Mouse (Mus musculus) kidney, embryonic 15.5 days (tissue): Measurements from ENCODE around the gene Apobec4. TPM values are rescaled to one million over a fixed set of nuclear protein-coding genes. Genes with fewer than 3 reads are reported as not detected.

ENCODE experiments used
- ATAC-seq: fragments of 200-750 bp; cut with Nextera tagmentation; replicated peaks from 2 replicates; pipeline ENCODE4 v1.8.0; 2017; ENCODE audit warnings: moderate TSS enrichment; ENCODE audit not compliant: low FRiP score
- H3K27ac ChIP-seq: fragments of 300-500 bp; sonication (generic); 2 replicates; pipeline ENCODE4 v1.5.1; 2015; ENCODE audit warnings: mild to moderate bottlenecking, inconsistent platforms
- H3K27me3 ChIP-seq: fragments of 300-500 bp; sonication (generic); 2 replicates; pipeline ENCODE4 v1.6.1; 2015; ENCODE audit warnings: inconsistent platforms
- H3K36me3 ChIP-seq: fragments of 300-500 bp; sonication (generic); 2 replicates; pipeline ENCODE4 v1.6.1; 2015; ENCODE audit warnings: inconsistent platforms
- H3K4me1 ChIP-seq: fragments of 300-500 bp; sonication (generic); 2 replicates; pipeline ENCODE4 v1.6.1; 2015; ENCODE audit warnings: inconsistent platforms
- H3K4me2 ChIP-seq: fragments of 300-500 bp; sonication (generic); 2 replicates; pipeline ENCODE4 v1.6.1; 2015; ENCODE audit warnings: moderate library complexity, mild to moderate bottlenecking, inconsistent platforms
- H3K4me3 ChIP-seq: fragments of 300-500 bp; sonication (generic); replicated peaks from 2 replicates; pipeline ENCODE4 v1.5.1; 2015; ENCODE audit warnings: mild to moderate bottlenecking, inconsistent platforms
- H3K9ac ChIP-seq: fragments of 300-500 bp; sonication (generic); 2 replicates; pipeline ENCODE4 v1.6.1; 2015; ENCODE audit warnings: mild to moderate bottlenecking, inconsistent platforms
- H3K9me3 ChIP-seq: fragments of 300-500 bp; sonication (generic); replicated peaks from 2 replicates; pipeline ENCODE4 v1.6.1; 2016; ENCODE audit warnings: inconsistent platforms
- WGBS: fragments of 180-500 bp; shearing (Covaris S2); methylation state at CpG from one replicate; pipeline ENCODE4 v1.1.7; 2015; ENCODE audit warnings: mixed read lengths; 5-methylcytosine and 5-hydroxymethylcytosine counted together
- polyA plus RNA-seq: library from polyadenylated mRNA; unstranded; fragments of >200 nt; fragmentation: Nextera tagmentation; extraction: Ambion mirVana; gene quantifications from 2 replicates; pipeline ENCODE4 v1.2.1, GENCODE M21; 2015

The Apobec4 gene
- polyA plus RNA-seq, 1 experiment from 2014 or later, result not detected

- H3K27me3 ChIP-seq, result no peaks in the 10 kb centered on the region
- no peak for ATAC-seq
- H3K4me2 ChIP-seq, result no peak overlapping the region
- no peaks in the 10 kb centered on the region for H3K36me3 ChIP-seq
- H3K9me3 ChIP-seq, result no peaks in the 10 kb centered on the region
- H3K9ac ChIP-seq, result no peak overlapping the region
- H3K27ac ChIP-seq, result 0 out of 2 replicates have a peak overlapping the region, but pooled peaks have one; percentile 45
- no peak overlapping the region for H3K4me3 ChIP-seq
- H3K4me1 ChIP-seq, result peaks cover 31% of the 10 kb centered on the region
- 58% methylated on average over 12 of the region's 12 CpGs for WGBS
Observed at GRCm38 (mm10) chr1:152792736-152793494, 42.6 kb downstream of the Apobec4 start.

GRCm38 (mm10) chr1:152793495-152794130 is 43.3 kb downstream of the Apobec4 start:
- Histone ChIP-seq H3K27ac (no peak overlapping the region), H3K4me3 (no peak overlapping the region), H3K9me3 (no peaks in the 10 kb centered on the region), H3K36me3 (no peaks in the 10 kb centered on the region), H3K9ac (no peak overlapping the region), H3K4me2 (no peak overlapping the region), H3K27me3 (no peaks in the 10 kb centered on the region), H3K4me1 (peaks cover 31% of the 10 kb centered on the region)
- no peak for ATAC-seq
- WGBS, result 51% methylated on average over 6 of the region's 6 CpGs

- Histone ChIP-seq H3K36me3 (no peaks in the 10 kb centered on the region), H3K9me3 (no peaks in the 10 kb centered on the region), H3K4me2 (no peak overlapping the region), H3K4me3 (no peak overlapping the region), H3K27me3 (no peaks in the 10 kb centered on the region), H3K9ac (no peak overlapping the region), H3K27ac (no peak overlapping the region), H3K4me1 (peaks cover 46% of the 10 kb centered on the region)
- ATAC-seq, result no peak
- WGBS, result 74% methylated on average over 8 of the region's 8 CpGs
Observed at GRCm38 (mm10) chr1:152795688-152796255, 45.4 kb downstream of the Apobec4 start.

- Histone ChIP-seq H3K36me3 (no peaks in the 10 kb centered on the region), H3K4me3 (no peak overlapping the region), H3K27me3 (no peaks in the 10 kb centered on the region), H3K4me2 (no peak overlapping the region), H3K4me1 (peaks cover 39% of the 10 kb centered on the region), H3K27ac (no peak overlapping the region), H3K9me3 (no peaks in the 10 kb centered on the region), H3K9ac (no peak overlapping the region)
- 86% methylated on average over 8 of the region's 8 CpGs for WGBS
- ATAC-seq, result no peak
Observed at GRCm38 (mm10) chr1:152796683-152797263, 46.4 kb downstream of the Apobec4 start.

- Histone ChIP-seq H3K27ac (no peak overlapping the region), H3K4me3 (no peak overlapping the region), H3K4me1 (peaks cover 34% of the 10 kb centered on the region), H3K36me3 (no peaks in the 10 kb centered on the region), H3K4me2 (no peak overlapping the region), H3K9me3 (no peaks in the 10 kb centered on the region), H3K27me3 (no peaks in the 10 kb centered on the region), H3K9ac (no peak overlapping the region)
- ATAC-seq, result no peak
- WGBS, result 65% methylated on average over 9 of the region's 9 CpGs
Observed at GRCm38 (mm10) chr1:152798125-152798524, 47.8 kb downstream of the Apobec4 start.

GRCm38 (mm10) chr1:152799897-152800296 is 49.5 kb downstream of the Apobec4 start, which contains the start of gene Ncf2:
Gene Ncf2 (plus strand): TSS chr1:152800194.
- Histone ChIP-seq H3K4me1 (peaks cover 30% of the 10 kb centered on the region), H3K27ac (peak within 1 kb of the TSS; percentile 67), H3K36me3 (no peaks in the 10 kb centered on the region), H3K9me3 (no peaks in the 10 kb centered on the region), H3K27me3 (no peaks in the 10 kb centered on the region), H3K4me2 (peak within 1 kb of the TSS; percentile 5; the same call in 1 of the 2 replicates), H3K4me3 (no peak within 1 kb of the TSS), H3K9ac (no peak within 1 kb of the TSS)
- peak; percentile 89 for ATAC-seq
- WGBS, result 10% methylated on average over 2 of the region's 2 CpGs

GRCm38 (mm10) chr1:152800633-152801176 is 50.4 kb downstream of the Apobec4 start:
- Histone ChIP-seq H3K9ac (no peak overlapping the region), H3K4me2 (peak overlapping the region; percentile 5; the same call in 1 of the 2 replicates), H3K27ac (peak overlapping the region; percentile 67; the same call in 1 of the 2 replicates), H3K27me3 (no peaks in the 10 kb centered on the region), H3K36me3 (no peaks in the 10 kb centered on the region), H3K9me3 (no peaks in the 10 kb centered on the region), H3K4me1 (peaks cover 30% of the 10 kb centered on the region), H3K4me3 (no peak overlapping the region)
- WGBS, result 71% methylated on average over 13 of the region's 13 CpGs
- ATAC-seq, result no peak

- 83% methylated on average over 6 of the region's 6 CpGs for WGBS
- Histone ChIP-seq H3K9me3 (no peaks in the 10 kb centered on the region), H3K27me3 (no peaks in the 10 kb centered on the region), H3K4me2 (no peak overlapping the region), H3K36me3 (no peaks in the 10 kb centered on the region), H3K4me3 (no peak overlapping the region), H3K27ac (no peak overlapping the region), H3K4me1 (peaks cover 25% of the 10 kb centered on the region), H3K9ac (no peak overlapping the region)
- no peak for ATAC-seq
Observed at GRCm38 (mm10) chr1:152804907-152805306, 54.6 kb downstream of the Apobec4 start.

Other genes starting within 250 kb of the Apobec4 start
- gene Rgl1, start 15.8 kb downstream of the Apobec4 start, polyA plus RNA-seq, result 60.6 and 63.6 TPM in 2 replicates
- 228 and 235 TPM in 2 replicates for gene Arpc5, start 16.0 kb downstream of the Apobec4 start, polyA plus RNA-seq
- gene Ncf2, start 49.6 kb downstream of the Apobec4 start, polyA plus RNA-seq, result 7.8 and 9.0 TPM in 2 replicates
- gene Smg7, start 152.1 kb downstream of the Apobec4 start, polyA plus RNA-seq, result 31.5 and 32.8 TPM in 2 replicates
- 0.98 and 1.9 TPM in 2 replicates for gene Nmnat2, start 204.4 kb downstream of the Apobec4 start, polyA plus RNA-seq